Mouse (Mus musculus) spleen, adult 2 months (tissue): ENCODE data around the gene Gapt.

Experiments
- CTCF ChIP-seq: fragments of 200-500 bp; IDR thresholded peaks from 2 replicates; pipeline ENCODE4 v1.5.1; 2011; ENCODE audit warnings: mild to moderate bottlenecking, inconsistent platforms; ENCODE audit not compliant: insufficient read depth, insufficient read length, insufficient replicate concordance; ENCODE audit errors: extremely low read depth
- POLR2A ChIP-seq: fragments of 200-500 bp; IDR thresholded peaks from 2 replicates; pipeline ENCODE4 v1.6.1; 2011; ENCODE audit warnings: low read depth, low read length, inconsistent platforms

DNA sequence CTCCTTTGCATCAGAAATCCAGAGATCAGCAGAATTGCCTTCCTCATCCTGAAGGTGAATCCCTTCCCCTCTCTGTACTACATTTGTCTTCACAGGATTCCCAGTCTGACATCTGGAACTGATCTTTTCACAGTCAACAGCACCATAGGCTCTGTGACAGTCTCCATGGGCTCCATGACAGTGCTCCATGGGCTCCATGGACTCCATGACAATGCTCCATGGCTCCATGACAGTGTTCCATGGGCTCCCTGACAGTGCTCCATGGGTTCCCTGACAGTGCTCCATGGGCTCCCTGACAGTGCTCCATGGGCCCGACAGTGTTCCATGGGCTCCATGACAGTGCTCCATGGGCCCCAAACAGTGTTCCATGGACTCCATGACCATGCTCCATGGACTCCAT is 12.7 kb upstream of the Gapt start:
- TF ChIP-seq POLR2A: no peak
- no peak for TF ChIP-seq CTCF
